Mouse (Mus musculus): ENCODE data around the gene Cnppd1.

Gene Cnppd1

DNA sequence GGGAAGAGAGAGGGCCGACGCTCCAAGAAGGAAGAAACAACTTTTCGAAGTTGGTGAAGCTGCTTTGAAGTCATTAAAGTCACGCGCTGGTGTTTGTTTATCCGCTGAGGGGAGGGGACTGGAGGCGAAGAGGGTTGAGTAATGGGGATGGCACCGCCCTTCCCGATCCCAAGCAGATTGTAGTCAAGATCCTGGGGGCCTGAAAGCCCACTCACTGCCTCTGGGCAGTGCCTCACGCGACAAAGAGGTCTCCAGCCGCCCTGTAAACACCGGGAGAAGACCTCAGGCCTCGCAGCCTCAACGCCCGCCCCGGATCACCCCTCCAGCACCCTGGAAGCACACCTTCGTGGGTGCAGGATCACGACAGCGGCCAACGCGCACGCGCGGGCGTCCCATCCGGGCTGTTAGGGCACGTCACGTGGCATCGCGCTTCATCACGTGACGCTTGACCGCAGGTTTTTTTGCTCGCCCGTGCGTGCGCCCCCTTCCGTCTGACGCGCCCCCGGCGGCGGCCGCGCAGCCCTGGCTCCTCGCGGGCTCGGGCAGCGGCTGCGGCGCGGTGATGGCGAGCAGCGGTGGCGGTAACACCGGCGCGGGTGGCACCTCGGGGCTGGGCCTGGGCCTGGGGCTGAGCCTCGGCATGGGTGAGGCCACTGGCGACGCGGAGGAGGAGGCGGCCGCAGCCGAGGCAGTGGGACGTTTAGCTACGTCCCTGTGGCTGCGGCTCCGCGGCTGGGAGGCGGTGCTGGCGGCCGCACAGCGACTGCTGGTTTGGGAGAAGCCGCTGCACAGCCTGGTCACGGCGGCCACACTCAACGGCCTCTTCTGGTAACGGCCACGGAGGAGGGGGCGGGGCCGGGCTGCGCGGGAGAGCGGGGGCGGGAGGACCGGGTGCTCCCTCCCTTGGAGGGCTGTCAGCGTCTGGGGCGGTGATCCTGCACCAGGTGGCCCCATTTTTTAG lies at the start of gene Cnppd1, which contains the start of gene Retreg2:
Gene Cnppd1, minus strand, starts transcription at position 411 of the 961 bp plus-strand sequence.
Gene Retreg2, plus strand, starts transcription at position 478 of the 961 bp plus-strand sequence.
- peak; percentile 93 for DNase-seq (ENCODE audit: low spot score)

DNA sequence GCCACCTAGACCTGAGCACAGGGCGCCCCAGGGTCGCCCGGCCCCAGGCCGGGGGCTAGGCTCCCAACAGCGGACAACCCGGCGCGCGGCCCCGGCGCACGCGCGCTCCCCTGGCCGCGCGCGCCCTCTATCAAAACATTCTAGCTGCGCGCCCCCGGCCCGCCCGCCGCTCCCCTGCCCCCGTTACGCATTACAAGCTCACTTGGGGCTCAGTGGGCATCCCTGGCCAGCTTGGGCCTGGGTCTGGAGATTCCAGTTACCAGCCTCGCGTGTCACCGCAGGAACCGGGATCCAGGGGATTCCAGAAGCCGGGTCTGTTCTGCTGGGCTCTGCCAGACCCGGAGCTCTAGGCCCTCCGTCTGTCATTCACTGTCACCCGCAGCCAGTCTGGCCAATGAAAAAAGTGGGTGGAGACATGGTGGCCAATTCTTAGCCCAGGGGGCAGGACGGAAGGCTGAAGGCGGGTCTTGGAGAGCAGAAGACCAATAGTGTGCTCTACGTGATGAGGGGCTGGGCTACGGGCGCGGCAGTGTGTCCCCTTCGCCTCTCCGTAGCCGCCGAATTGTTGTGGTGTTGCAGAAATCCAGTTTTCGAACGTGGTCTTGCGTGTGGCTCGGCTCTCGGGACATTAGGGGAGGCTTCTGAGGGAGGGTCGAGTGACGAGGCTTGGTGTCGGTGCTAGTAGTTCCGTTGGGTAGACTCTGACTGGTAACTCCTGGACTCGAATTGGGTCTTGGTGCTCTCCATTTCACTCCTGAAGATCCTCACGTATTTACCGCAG lies 49.3 kb upstream of the Cnppd1 start, which contains the start of the genes Ankzf1 and Atg9a:
Gene Ankzf1, plus strand, starts transcription at position 530 of the 781 bp plus-strand sequence.
Gene Atg9a, minus strand, starts transcription at position 575 of the 781 bp plus-strand sequence.
- DNase-seq (ENCODE audit: low spot score) = peak; percentile 94

- no peak for DNase-seq (ENCODE audit: low spot score)
Measured at GRCm38 (mm10) chr1:75191258-75191621, 48.7 kb upstream of the Cnppd1 start.

DNA sequence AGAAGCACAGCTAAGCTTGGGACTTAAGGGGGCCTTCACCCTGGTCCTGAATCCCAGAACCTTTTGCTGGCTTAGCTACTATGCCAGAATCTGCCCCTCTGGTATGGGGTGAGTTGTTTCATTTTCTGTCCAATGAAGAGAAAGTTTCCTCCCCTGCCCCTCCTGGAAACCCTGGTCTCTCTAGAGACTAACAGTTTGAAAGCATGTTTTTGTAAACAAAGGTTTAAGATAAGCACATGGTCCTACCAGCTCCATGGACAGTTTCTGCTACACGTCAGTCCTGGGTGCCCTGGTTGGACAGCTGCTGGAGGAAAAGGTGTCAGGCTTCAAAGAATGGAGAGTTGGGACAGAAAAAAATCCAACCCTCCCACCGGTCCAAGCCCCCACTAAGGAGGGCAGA lies 48.1 kb upstream of the Cnppd1 start:
- no peak for DNase-seq (ENCODE audit: low spot score)

- no peak for DNase-seq (ENCODE audit: low spot score)
Measured at GRCm38 (mm10) chr1:75187914-75188483, 45.5 kb upstream of the Cnppd1 start.

DNA sequence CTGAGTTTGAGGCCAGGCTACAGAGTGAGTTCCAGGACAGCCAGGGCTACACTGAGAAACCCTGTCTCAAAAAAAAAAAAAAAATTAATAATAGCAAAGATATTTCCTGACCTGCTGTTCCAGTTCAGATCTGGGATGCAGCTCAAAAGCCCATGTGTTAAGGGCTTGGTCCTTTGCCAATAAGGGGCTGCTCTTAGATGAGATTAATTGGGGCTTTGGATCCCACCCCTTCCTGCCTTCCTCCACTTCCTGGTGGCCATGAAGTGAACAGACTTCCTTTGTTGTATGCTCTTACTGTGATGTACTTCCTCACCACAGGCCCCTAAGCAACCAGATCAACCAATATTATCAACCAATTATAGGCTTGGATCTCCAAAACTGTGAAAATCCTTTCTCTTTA lies 44.6 kb upstream of the Cnppd1 start:
- DNase-seq (ENCODE audit: low spot score) = no peak

DNA sequence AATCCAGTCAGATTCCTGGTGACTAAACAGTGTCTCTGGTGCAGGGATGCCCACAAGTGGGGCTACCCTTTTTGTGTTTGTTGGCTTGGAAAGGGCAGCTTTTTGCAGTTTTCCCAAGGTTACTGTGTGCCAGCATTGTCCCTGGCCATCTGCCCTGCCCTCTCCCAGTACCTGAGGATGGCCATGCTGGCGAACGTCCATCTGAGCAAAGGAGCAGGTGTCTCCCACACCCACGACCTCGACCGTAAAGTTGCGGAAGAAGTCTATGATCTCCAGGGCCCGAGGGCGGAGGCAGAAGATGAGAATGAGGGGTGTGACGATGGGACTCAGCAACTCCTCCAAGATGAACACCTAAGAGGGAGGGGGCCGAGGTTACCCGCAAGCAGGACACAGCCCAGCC lies 43.0 kb upstream of the Cnppd1 start:
- no peak for DNase-seq (ENCODE audit: low spot score)

GRCm38 (mm10) chr1:75182160-75182559 lies 39.6 kb upstream of the Cnppd1 start:
- DNase-seq (ENCODE audit: low spot score) = no peak

DNA sequence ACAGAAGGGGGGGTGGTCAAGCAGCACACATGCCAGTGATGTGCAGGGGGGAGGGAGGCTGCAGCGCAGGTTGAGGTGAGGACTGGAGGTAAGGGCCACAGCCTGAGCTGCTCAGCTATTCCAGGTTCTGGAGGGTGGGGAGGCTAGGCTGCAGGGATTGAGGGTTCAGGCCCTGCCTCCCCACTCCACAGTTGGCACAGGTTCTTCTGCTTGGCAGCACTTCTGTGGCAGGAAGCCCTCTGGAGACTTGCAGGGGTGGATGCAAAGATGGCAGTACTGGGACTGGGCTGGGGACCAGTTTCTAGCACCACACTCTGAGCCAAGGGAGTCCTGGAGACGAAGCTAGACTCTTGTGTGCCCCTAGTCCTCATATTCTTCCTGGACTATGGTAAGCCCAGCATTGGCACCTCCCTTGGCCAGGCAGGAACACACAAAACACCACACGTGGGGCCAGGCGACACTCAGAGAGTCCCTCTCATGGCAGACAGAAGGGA lies 38.9 kb upstream of the Cnppd1 start:
- no peak for DNase-seq (ENCODE audit: low spot score)

DNA sequence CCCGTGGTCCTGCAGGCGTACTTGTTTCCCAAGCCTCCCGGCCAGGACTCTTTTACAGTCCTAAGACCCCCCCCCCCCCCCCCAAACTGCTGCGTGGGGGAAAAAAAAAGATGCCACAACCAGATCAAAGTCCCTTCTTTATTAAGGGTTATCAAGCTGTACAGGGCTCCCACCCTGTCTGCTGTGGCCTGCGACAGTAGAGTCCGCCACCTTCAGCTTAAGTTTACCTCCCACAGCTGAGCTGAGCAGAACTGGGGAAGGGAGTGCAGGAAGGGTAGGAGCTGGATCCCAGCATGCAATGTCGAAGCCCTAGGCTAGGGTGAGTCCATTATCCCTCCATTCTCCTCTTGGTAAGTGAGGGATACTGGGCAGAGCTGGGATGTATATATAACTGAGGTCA lies 38.2 kb upstream of the Cnppd1 start:
- DNase-seq (ENCODE audit: low spot score) = no peak

DNA sequence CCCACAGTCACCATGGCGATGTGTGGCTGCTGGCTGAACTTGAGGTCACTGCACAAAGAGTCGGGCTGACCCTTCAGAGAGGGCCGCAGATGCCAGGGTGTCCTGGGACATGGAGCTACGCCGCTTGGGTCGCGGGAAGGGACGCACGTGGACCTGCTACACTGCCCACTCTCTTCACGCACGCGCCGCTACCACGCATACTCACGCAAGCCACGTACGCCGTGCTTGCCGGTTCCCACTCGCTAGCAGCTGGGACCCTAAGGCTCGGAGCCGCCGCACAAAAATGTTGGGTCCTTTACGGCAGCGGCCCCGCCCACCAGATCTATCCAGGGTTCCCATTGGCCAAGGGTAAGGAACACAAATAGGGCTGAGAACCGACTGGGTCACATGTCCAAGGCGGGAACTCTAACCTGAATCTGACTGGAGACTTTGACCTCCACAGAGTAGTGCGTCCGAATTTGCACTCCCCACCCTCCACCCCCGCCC lies 37.6 kb upstream of the Cnppd1 start, which contains the start of gene Abcb6:
Gene Abcb6, minus strand, starts transcription at position 288 of the 486 bp plus-strand sequence.
- DNase-seq (ENCODE audit: low spot score) = peak; percentile 73

DNA sequence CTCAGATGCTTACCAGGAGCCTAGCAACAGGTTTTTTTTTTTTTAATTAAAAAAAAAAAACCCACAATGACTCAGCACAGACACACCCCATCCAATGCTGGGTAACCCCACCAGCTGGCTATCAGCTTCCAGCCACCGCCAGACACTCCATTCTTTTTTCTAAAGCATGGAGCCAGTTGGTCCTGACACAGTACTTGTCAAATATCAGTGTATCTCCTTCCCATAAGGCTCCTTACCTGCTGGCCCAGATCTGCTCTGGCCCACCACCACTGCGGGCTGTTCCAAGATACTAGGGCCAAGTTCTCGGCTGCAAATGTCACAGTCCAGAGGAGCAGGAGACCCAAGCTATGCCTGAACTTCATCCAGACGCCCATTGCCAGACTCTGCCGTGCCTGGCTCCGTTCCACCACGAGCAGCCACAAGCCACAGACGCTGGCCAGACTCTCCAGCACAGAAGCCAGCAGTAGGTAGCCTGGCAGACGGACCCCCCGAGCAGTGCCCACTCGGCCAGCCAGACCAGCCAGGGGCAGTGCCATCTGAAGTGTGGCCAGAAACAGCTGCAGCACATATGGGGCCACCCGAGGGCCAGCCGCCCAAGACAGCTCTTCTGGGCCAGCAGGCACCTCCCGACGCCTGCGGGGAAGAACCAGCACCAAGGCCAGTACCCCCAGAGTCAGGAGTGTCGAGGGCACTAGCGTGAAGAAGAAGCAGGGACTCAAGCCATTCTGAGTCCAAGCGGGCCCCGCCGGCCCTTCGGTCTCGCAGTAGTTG lies 37.0 kb upstream of the Cnppd1 start:
- no peak for DNase-seq (ENCODE audit: low spot score)

- peak; percentile 82 for DNase-seq (ENCODE audit: low spot score)
Measured at GRCm38 (mm10) chr1:75168472-75169464, 26.3 kb upstream of the Cnppd1 start, which contains the start of gene Zfand2b. Zfand2b (plus strand) TSS chr1:75168646.

- DNase-seq (ENCODE audit: low spot score) = no peak
Measured at GRCm38 (mm10) chr1:75168093-75168471, 25.6 kb upstream of the Cnppd1 start.

GRCm38 (mm10) chr1:75160256-75160617 lies 17.7 kb upstream of the Cnppd1 start:
- no peak for DNase-seq (ENCODE audit: low spot score)

- DNase-seq (ENCODE audit: low spot score) = no peak
Measured at GRCm38 (mm10) chr1:75159540-75160255, 17.2 kb upstream of the Cnppd1 start.

GRCm38 (mm10) chr1:75158990-75159389 lies 16.5 kb upstream of the Cnppd1 start:
- no peak for DNase-seq (ENCODE audit: low spot score)

DNA sequence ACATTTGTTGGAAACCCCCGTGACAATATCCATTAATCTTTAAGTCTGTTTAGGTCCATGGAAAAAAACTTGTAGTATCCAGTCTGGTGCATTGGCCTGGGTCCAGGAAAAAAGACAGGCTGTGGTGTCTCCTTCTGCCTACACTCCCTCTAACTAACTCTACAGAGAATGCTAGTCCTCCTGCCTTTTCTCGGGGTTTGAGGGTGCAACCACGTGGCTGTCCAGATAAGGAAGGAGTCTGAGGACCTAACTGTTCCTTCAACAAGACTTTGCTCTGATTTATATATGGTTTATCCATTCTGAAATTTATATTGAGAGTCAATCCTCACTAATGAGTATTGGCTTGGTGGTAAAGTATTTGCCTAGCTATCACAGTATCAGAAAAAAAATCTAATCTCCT lies 13.3 kb upstream of the Cnppd1 start:
- no peak for DNase-seq (ENCODE audit: low spot score)

- DNase-seq (ENCODE audit: low spot score) = no peak
Measured at GRCm38 (mm10) chr1:75148727-75149126, 6.2 kb upstream of the Cnppd1 start.
